20 mouse cellular contexts compared by ENCODE assay signal in genomic region chr1:118975376-118975775, GRCm38 (mm10).
DNase-seq lines count a peak whose midpoint lies in the region; ATAC-seq lines count a peak whose summit lies in the region.
"Had no signal": no experiment of that assay in that cellular context is flagged by ENCODE, and none has a peak within 500 bp of the region (broad histone marks: within the 10 kb centered on the region; RNA-seq: fewer than 3 reads in every experiment).

No protein-coding gene starts in this region.

- H3K27me3 ChIP-seq in hindbrain, embryonic 11.5 days (ENCODE audit: control insufficient read depth, insufficient read depth, low read length): no peaks in the 10 kb centered on the region
- H3K27me3 ChIP-seq: embryonic facial prominence, embryonic 12.5 days; forebrain, embryonic 13.5 days; forebrain, embryonic 15.5 days; Patski had no signal

- no peak overlapping the region for H3K27ac ChIP-seq in hindbrain, embryonic 11.5 days (ENCODE audit: low read depth, low read length)
- H3K27ac ChIP-seq: embryonic facial prominence, embryonic 10.5 days; embryonic facial prominence, embryonic 12.5 days; forebrain, embryonic 13.5 days; forebrain, embryonic 15.5 days had no signal

- H3K9ac ChIP-seq in hindbrain, embryonic 11.5 days (ENCODE audit: low read depth, low read length): no peak overlapping the region
- H3K9ac ChIP-seq: embryonic facial prominence, embryonic 12.5 days; forebrain, embryonic 13.5 days; forebrain, embryonic 15.5 days; forebrain, postnatal 0 days had no signal

- H3K9me3 ChIP-seq in hindbrain, embryonic 11.5 days (ENCODE audit: control insufficient read depth, low read length): no peaks in the 10 kb centered on the region; the same call in 1 of the 2 replicates
- H3K9me3 ChIP-seq: embryonic facial prominence, embryonic 12.5 days; forebrain, embryonic 13.5 days; forebrain, embryonic 15.5 days had no signal

- H3K4me2 ChIP-seq in hindbrain, embryonic 11.5 days (replicated peaks; ENCODE audit: low read depth, low read length): no peak overlapping the region
- H3K4me2 ChIP-seq: embryonic facial prominence, embryonic 12.5 days; forebrain, embryonic 13.5 days; forebrain, embryonic 15.5 days had no signal

- no peaks in the 10 kb centered on the region for H3K4me1 ChIP-seq in hindbrain, embryonic 11.5 days (replicated peaks; ENCODE audit: control insufficient read depth, insufficient read depth, low read length)

- DNase-seq in thymus, postnatal 36 days: no peak
- no peak for DNase-seq in cerebellum, adult 11-12 months
- no peak for DNase-seq in hindbrain, embryonic 11.5 days (ENCODE audit: low spot score)
- DNase-seq: adrenal gland, adult 8-10 months; adrenal gland, postnatal 14 days; adrenal gland, postnatal 36 days; cerebellum, adult 18-20 months; cerebellum, adult 8-10 months; cerebellum, adult 9-11 months; cerebellum, postnatal 14 days; cerebellum, postnatal 36 days; forebrain, postnatal 0 days had no signal

- WGBS in hindbrain, embryonic 11.5 days: 98% methylated on average over 3 of the region's 3 CpGs

- no peaks in the 10 kb centered on the region for H3K36me3 ChIP-seq in hindbrain, embryonic 11.5 days (ENCODE audit: control insufficient read depth, insufficient read depth, low read length)
- H3K36me3 ChIP-seq: forebrain, embryonic 15.5 days had no signal

- H3K4me3 ChIP-seq in hindbrain, embryonic 11.5 days (ENCODE audit: low read depth, low read length): no peak overlapping the region
- H3K4me3 ChIP-seq: embryonic facial prominence, embryonic 10.5 days; embryonic facial prominence, embryonic 12.5 days; forebrain, embryonic 13.5 days; forebrain, embryonic 15.5 days had no signal

- peak; percentile 70 for ATAC-seq in common myeloid progenitor, adult 5-6 weeks (replicated peaks; ENCODE audit: low read depth, poor library complexity, severe bottlenecking)
- ATAC-seq in megakaryocyte-erythroid progenitor cell, adult 5-6 weeks (replicated peaks; ENCODE audit: low FRiP score, low TSS enrichment, poor library complexity, severe bottlenecking): peak; percentile 77
- ATAC-seq in hindbrain, embryonic 11.5 days (ENCODE audit: low FRiP score): no peak
- ATAC-seq: activated CD4-positive, CD25-positive, alpha-beta regulatory T cell, adult 4 months; forebrain, embryonic 13.5 days; forebrain, embryonic 15.5 days; forebrain, postnatal 0 days; Patski had no signal
